Mouse (Mus musculus) G1E-ER4 (cell line): ENCODE data around the gene Zfp568. TPM values are rescaled to one million over a fixed set of nuclear protein-coding genes. Genes with fewer than 3 reads are reported as not detected.

Experiments used
- GATA1 ChIP-seq: IDR thresholded peaks from one replicate; pipeline ENCODE4 v1.8.0; 2012; ENCODE audit warnings: low read length, inconsistent platforms
- polyA plus RNA-seq: library from polyadenylated mRNA; stranded (reverse); fragments of >175 nt; gene quantifications from 2 replicates; pipeline ENCODE4 v1.2.3, GENCODE M21; 2012

Gene Zfp568
- polyA plus RNA-seq, 1 experiment = 4.0 TPM

DNA sequence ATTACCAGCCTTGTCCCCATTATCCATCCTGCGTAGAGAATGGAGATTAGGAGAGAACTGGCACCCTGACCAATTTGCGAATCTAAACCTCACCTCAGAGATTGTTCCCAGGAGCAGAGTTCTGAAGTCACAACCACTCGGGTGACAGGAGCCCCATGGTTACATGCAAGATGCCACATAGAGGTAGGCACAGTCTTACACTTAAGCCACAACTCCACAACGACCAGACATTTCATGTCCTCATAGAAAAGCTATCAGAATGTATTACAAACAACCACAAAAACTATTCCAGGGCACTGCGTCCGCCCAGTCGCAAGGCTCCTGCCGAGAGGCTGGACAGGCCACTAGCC is 440 bp upstream of the Zfp568 start:
- no peak for TF ChIP-seq GATA1

- no peak for TF ChIP-seq GATA1
Measured at GRCm38 (mm10) chr7:29986101-29986500, 2.3 kb downstream of the Zfp568 start.

DNA sequence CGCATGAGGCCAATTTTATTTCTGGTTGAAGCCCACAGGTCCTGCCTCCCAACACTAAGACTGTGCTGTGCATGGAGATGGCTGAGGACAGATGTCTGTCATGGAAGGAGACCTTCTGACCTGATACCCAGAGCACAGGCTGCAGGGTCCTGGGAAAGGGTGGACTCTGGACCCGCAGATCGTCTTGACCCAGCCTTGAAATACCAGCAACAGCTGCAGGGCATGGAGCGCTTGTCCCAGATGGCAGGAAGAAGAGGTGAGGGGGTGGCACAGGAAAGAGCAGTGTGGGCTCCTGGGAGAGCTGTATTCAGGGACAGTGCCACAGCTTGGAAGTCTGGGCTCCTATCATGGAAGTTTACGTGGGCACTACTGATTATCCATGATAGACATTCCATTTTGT is 3.8 kb downstream of the Zfp568 start:
- no peak for TF ChIP-seq GATA1

- TF ChIP-seq GATA1 = no peak
Measured at GRCm38 (mm10) chr7:29989031-29989430, 5.3 kb downstream of the Zfp568 start.

DNA sequence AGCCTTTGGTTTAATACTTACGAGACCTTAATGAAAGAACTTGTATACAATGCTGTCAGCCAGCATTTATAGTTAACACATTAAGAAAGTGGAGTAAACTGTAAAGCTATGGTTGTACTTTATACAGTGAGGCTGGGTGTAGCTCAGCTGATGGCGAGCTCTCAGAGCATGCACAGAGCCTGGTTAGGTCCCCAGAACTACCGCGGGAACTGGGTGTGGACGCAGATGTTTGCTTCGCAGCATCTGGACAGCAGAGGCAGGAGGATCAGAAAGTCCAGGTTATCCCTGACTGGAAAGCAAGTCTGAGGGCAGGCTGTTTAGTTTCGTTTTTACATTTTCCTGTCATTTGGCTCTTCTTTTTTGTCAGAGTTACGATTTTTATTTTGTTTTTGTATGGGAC is 8.9 kb downstream of the Zfp568 start:
- TF ChIP-seq GATA1 = no peak

- no peak for TF ChIP-seq GATA1
Measured at GRCm38 (mm10) chr7:29993340-29993739, 9.6 kb downstream of the Zfp568 start.

DNA sequence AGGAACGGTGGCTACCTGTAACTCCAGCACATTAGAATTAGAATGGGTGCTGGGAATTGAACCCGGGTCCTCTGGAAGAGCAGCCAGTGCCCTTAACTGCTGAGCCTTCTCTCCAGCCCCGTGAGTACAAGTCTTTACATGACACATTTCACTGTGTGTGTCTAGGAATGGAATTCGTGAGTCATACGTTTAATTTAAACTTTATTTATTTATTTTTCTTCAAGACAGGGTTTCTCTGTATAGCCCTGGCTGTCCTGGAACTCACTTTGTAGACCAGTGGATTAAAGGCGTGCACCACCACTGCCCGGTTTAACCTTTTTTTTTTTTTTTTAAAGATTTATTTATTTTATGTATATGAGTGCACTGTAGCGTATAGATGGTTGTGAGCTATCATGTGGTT is 11.4 kb downstream of the Zfp568 start:
- TF ChIP-seq GATA1 = no peak

- no peak for TF ChIP-seq GATA1
Measured at GRCm38 (mm10) chr7:30000601-30001000, 16.8 kb downstream of the Zfp568 start.

GRCm38 (mm10) chr7:30007601-30008000 is 23.8 kb downstream of the Zfp568 start:
- TF ChIP-seq GATA1 = no peak

GRCm38 (mm10) chr7:30008020-30008690 is 24.4 kb downstream of the Zfp568 start:
- TF ChIP-seq GATA1 = no peak

GRCm38 (mm10) chr7:30009321-30010085 is 25.7 kb downstream of the Zfp568 start:
- no peak for TF ChIP-seq GATA1

DNA sequence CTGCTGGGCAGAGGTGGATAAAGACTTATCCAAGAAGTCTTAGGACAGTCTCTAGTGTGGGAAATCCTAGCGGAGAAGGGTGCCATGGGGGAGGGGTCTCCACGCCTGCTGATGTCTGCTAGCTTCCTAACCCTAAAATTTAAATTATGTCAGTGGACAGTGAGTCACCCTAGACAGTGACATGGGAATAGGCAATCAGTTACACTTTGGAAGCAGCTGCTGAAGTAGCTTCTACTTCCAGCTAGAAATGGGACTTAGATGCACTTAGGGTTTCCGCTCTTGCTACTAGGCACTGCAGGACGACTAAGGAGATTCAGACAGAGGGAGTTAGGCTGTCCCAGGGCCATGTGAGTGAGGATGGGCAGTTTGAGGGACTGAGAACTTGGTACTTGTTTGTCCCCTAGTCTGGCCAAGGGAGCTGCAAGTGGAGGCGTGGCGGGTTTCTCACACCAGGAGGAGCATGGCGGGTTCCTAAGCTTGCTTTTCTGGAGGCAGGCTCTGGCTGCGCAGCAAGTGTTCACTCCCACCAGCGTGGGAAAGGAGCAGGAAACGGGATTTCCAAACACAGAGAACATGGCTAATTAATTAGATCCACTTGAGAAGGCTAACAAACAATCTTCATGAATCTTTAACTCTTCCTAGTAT is 26.9 kb downstream of the Zfp568 start:
- TF ChIP-seq GATA1 = no peak

DNA sequence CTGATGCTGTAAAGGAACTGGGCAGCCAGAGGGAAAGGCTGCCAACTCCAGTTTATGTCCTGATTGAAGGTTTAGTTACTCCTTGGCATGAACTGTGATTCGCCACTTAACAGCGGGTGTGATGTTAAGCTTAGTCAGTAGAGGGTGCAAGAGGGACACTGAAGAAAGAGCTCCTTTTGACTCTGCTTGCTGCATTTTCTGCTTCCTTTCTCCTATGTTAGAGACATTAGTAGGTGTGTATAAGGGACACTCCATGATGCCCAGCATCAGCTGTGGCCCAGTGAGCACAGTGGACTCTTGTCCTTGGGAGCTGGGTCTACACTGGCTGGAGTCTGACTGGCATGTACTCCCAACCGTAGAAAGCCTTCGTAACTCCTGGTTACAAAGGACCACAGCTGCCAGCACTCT is 29.2 kb downstream of the Zfp568 start:
- TF ChIP-seq GATA1 = no peak

DNA sequence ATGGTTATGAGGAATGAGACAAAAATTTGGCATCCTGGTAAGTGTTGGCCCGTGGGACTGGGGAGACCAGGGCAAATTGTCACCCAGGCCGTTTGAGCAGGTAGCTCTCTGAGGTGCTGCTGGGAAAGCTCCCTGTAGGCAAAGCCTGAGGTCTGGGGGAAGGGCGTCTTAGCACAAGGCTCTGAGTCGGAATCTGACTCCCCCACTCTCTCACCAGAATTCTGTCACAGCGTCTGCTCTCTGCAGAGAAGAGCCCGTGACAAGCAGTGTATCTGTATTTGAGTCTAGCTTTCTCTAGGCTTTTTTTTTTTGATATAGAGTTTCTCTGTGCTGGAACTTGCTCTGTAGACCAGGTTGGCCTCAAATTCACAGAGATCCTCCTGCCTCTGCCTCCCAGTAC is 33.5 kb downstream of the Zfp568 start:
- TF ChIP-seq GATA1 = no peak

GRCm38 (mm10) chr7:30019543-30019942 is 35.8 kb downstream of the Zfp568 start:
- TF ChIP-seq GATA1 = no peak

- TF ChIP-seq GATA1 = no peak
Measured at GRCm38 (mm10) chr7:30023324-30023723, 39.6 kb downstream of the Zfp568 start.

DNA sequence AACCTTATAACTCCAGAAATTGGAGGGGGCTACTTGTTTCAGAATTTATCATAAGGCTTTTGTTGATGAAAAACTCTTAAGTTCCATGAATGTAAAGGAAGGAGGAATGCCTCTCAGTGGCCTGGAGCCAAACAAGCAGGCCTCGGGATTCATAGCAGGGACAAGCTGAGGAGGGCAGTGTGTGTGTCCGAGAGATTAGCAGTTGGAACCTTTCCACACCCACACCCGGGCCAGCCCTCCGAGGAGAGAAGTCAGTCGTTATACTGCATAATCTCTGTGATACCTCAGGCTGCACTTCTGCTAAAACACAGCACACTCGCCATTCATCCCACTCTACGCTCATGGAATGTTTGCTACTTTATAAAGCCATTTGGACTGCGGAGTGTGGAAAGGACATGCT is 40.0 kb downstream of the Zfp568 start:
- TF ChIP-seq GATA1 = no peak
